Mouse (Mus musculus): ENCODE results near the gene Gm20605. TPM values are rescaled to one million over a fixed set of nuclear protein-coding genes. Genes with fewer than 3 reads are reported as not detected.

The Gm20605 gene
- polyA plus RNA-seq, 1 experiment from 2014 or later: 4.1 TPM

GRCm38 (mm10) chr5:137599600-137599999 is 29.4 kb upstream of the Gm20605 start:
- ATAC-seq (ENCODE audit: low read depth) (no peak), DNase-seq (no peak)
- H3K4me1 ChIP-seq (replicated peaks): peaks cover 72% of the 10 kb centered on the region
- 23% methylated on average over 9 of the region's 9 CpGs for WGBS (ENCODE audit: insufficient replicate concordance)
- peak overlapping the region; percentile 100 for H3K4me2 ChIP-seq
- H3K27ac ChIP-seq: peak overlapping the region; percentile 91
- H3K4me3 ChIP-seq (replicated peaks): peak overlapping the region; percentile 83
- H3K9me3 ChIP-seq (replicated peaks): no peaks in the 10 kb centered on the region
- H3K27me3 ChIP-seq: no peaks in the 10 kb centered on the region
- H3K36me3 ChIP-seq: peaks cover 20% of the 10 kb centered on the region
- H3K9ac ChIP-seq: peak overlapping the region; percentile 91

GRCm38 (mm10) chr5:137600281-137600618 is 28.7 kb upstream of the Gm20605 start:
- WGBS (ENCODE audit: insufficient replicate concordance): 2% methylated on average over 19 of the region's 19 CpGs
- Histone ChIP-seq H3K4me1 (replicated peaks) (peaks cover 77% of the 10 kb centered on the region), H3K9ac (peak overlapping the region; percentile 91), H3K27me3 (no peaks in the 10 kb centered on the region), H3K4me2 (peak overlapping the region; percentile 100), H3K36me3 (peaks cover 20% of the 10 kb centered on the region), H3K27ac (peak overlapping the region; percentile 91), H3K9me3 (replicated peaks) (no peaks in the 10 kb centered on the region), H3K4me3 (replicated peaks) (peak overlapping the region; percentile 83)
- DNase-seq (no peak), ATAC-seq (ENCODE audit: low read depth) (peak; percentile 49)

GRCm38 (mm10) chr5:137600619-137601364 is 28.2 kb upstream of the Gm20605 start, which contains the start of gene Mospd3:
Gene Mospd3 (minus strand): TSS chr5:137601058.
- H3K4me3 ChIP-seq (replicated peaks): peak within 1 kb of the TSS; percentile 83
- WGBS (ENCODE audit: insufficient replicate concordance): under 1% methylated on average over 41 of the region's 41 CpGs
- no peaks in the 10 kb centered on the region for H3K27me3 ChIP-seq
- peaks cover 19% of the 10 kb centered on the region for H3K36me3 ChIP-seq
- H3K27ac ChIP-seq: peak within 1 kb of the TSS; percentile 91
- H3K4me1 ChIP-seq (replicated peaks): peaks cover 77% of the 10 kb centered on the region
- no peaks in the 10 kb centered on the region for H3K9me3 ChIP-seq (replicated peaks)
- DNase-seq (peak; percentile 96), ATAC-seq (ENCODE audit: low read depth) (peak; percentile 92)
- H3K4me2 ChIP-seq: peak within 1 kb of the TSS; percentile 100
- H3K9ac ChIP-seq: peak within 1 kb of the TSS; percentile 91

GRCm38 (mm10) chr5:137601365-137601729 is 27.6 kb upstream of the Gm20605 start:
- Histone ChIP-seq H3K9me3 (replicated peaks) (no peaks in the 10 kb centered on the region), H3K9ac (peak overlapping the region; percentile 78), H3K36me3 (peaks cover 19% of the 10 kb centered on the region), H3K27ac (peak overlapping the region; percentile 85), H3K4me2 (peak overlapping the region; percentile 100), H3K4me3 (replicated peaks) (peak overlapping the region; percentile 83), H3K4me1 (replicated peaks) (peaks cover 80% of the 10 kb centered on the region), H3K27me3 (no peaks in the 10 kb centered on the region)
- ATAC-seq (ENCODE audit: low read depth) (no peak), DNase-seq (peak; percentile 32)
- under 1% methylated on average over 22 of the region's 22 CpGs for WGBS (ENCODE audit: insufficient replicate concordance)

- 0 out of 2 replicates have a peak overlapping the region, but pooled peaks have one; percentile 10 for H3K4me2 ChIP-seq
- H3K9me3 ChIP-seq (replicated peaks): no peaks in the 10 kb centered on the region
- no peak overlapping the region for H3K4me3 ChIP-seq (replicated peaks)
- 0 out of 2 replicates have a peak overlapping the region, but pooled peaks have one; percentile 15 for H3K9ac ChIP-seq
- WGBS (ENCODE audit: insufficient replicate concordance): 41% methylated on average over 26 of the region's 26 CpGs
- H3K36me3 ChIP-seq: peaks cover 7% of the 10 kb centered on the region; the same call in 1 of the 2 replicates
- peaks cover 76% of the 10 kb centered on the region for H3K4me1 ChIP-seq (replicated peaks)
- H3K27me3 ChIP-seq: peaks cover 20% of the 10 kb centered on the region
- no peak overlapping the region; the same call in 1 of the 2 replicates for H3K27ac ChIP-seq
- ATAC-seq (ENCODE audit: low read depth) (no peak), DNase-seq (no peak)
Observed at GRCm38 (mm10) chr5:137607860-137608653, 20.9 kb upstream of the Gm20605 start.

GRCm38 (mm10) chr5:137608654-137609190 is 20.3 kb upstream of the Gm20605 start:
- WGBS (ENCODE audit: insufficient replicate concordance): 45% methylated on average over 22 of the region's 23 CpGs
- Histone ChIP-seq H3K4me1 (replicated peaks) (peaks cover 75% of the 10 kb centered on the region), H3K9me3 (replicated peaks) (no peaks in the 10 kb centered on the region), H3K4me2 (0 out of 2 replicates have a peak overlapping the region, but pooled peaks have one; percentile 10), H3K27me3 (peaks cover 20% of the 10 kb centered on the region), H3K4me3 (replicated peaks) (no peak overlapping the region), H3K27ac (no peak overlapping the region; the same call in 1 of the 2 replicates), H3K36me3 (peaks cover 7% of the 10 kb centered on the region; the same call in 1 of the 2 replicates), H3K9ac (0 out of 2 replicates have a peak overlapping the region, but pooled peaks have one; percentile 9)
- no peak for ATAC-seq (ENCODE audit: low read depth)
- DNase-seq: no peak

GRCm38 (mm10) chr5:137609292-137609691 is 19.7 kb upstream of the Gm20605 start:
- H3K4me3 ChIP-seq (replicated peaks): no peak overlapping the region
- 55% methylated on average over 3 of the region's 3 CpGs for WGBS (ENCODE audit: insufficient replicate concordance)

GRCm38 (mm10) chr5:137610056-137610455 is 18.9 kb upstream of the Gm20605 start:
- no peak for DNase-seq
- Histone ChIP-seq H3K36me3 (peaks cover 7% of the 10 kb centered on the region; the same call in 1 of the 2 replicates), H3K27ac (0 out of 2 replicates have a peak overlapping the region, but pooled peaks have one; percentile 13), H3K4me1 (replicated peaks) (peaks cover 64% of the 10 kb centered on the region), H3K9me3 (replicated peaks) (no peaks in the 10 kb centered on the region), H3K27me3 (peaks cover 20% of the 10 kb centered on the region), H3K4me3 (replicated peaks) (peak overlapping the region; percentile 16), H3K4me2 (peak overlapping the region; percentile 32), H3K9ac (peak overlapping the region; percentile 29; the same call in 1 of the 2 replicates)
- no peak for ATAC-seq (ENCODE audit: low read depth)
- 82% methylated on average over 4 of the region's 4 CpGs for WGBS (ENCODE audit: insufficient replicate concordance)

More at GRCm38 (mm10) chr5:137609292-137609691, 19.7 kb upstream of the Gm20605 start:
- Histone ChIP-seq H3K9ac (no peak overlapping the region), H3K27me3 (peaks cover 20% of the 10 kb centered on the region), H3K4me2 (no peak overlapping the region), H3K9me3 (replicated peaks) (no peaks in the 10 kb centered on the region), H3K36me3 (peaks cover 7% of the 10 kb centered on the region; the same call in 1 of the 2 replicates), H3K4me1 (replicated peaks) (peaks cover 71% of the 10 kb centered on the region), H3K27ac (no peak overlapping the region)
- ATAC-seq (ENCODE audit: low read depth) (no peak), DNase-seq (no peak)

GRCm38 (mm10) chr5:137610548-137611244 is 18.3 kb upstream of the Gm20605 start:
- Histone ChIP-seq H3K9ac (peak overlapping the region; percentile 29; the same call in 1 of the 2 replicates), H3K36me3 (peaks cover 4% of the 10 kb centered on the region; the same call in 1 of the 2 replicates), H3K27ac (peak overlapping the region; percentile 74), H3K4me2 (peak overlapping the region; percentile 32), H3K4me3 (replicated peaks) (peak overlapping the region; percentile 16), H3K4me1 (replicated peaks) (peaks cover 57% of the 10 kb centered on the region), H3K27me3 (peaks cover 20% of the 10 kb centered on the region), H3K9me3 (replicated peaks) (no peaks in the 10 kb centered on the region)
- ATAC-seq (ENCODE audit: low read depth) (no peak), DNase-seq (no peak)
- 30% methylated on average over 12 of the region's 12 CpGs for WGBS (ENCODE audit: insufficient replicate concordance)

- H3K27me3 ChIP-seq: peaks cover 20% of the 10 kb centered on the region
- H3K4me1 ChIP-seq (replicated peaks): peaks cover 52% of the 10 kb centered on the region
- peak overlapping the region; percentile 74 for H3K27ac ChIP-seq
- ATAC-seq (ENCODE audit: low read depth) (peak; percentile 46), DNase-seq (no peak)
- WGBS (ENCODE audit: insufficient replicate concordance): 24% methylated on average over 6 of the region's 6 CpGs
- no peaks in the 10 kb centered on the region for H3K9me3 ChIP-seq (replicated peaks)
- H3K4me2 ChIP-seq: peak overlapping the region; percentile 32
- H3K9ac ChIP-seq: 0 out of 2 replicates have a peak overlapping the region, but pooled peaks have one; percentile 4
- peak overlapping the region; percentile 16; the same call in 1 of the 2 replicates for H3K4me3 ChIP-seq (replicated peaks)
- peaks cover 4% of the 10 kb centered on the region; the same call in 1 of the 2 replicates for H3K36me3 ChIP-seq
Observed at GRCm38 (mm10) chr5:137611245-137611602, 17.8 kb upstream of the Gm20605 start.

All from liver, embryonic 13.5 days (tissue).